Mouse (Mus musculus): Measurements from ENCODE around the gene Grik3.

The Grik3 gene

DNA sequence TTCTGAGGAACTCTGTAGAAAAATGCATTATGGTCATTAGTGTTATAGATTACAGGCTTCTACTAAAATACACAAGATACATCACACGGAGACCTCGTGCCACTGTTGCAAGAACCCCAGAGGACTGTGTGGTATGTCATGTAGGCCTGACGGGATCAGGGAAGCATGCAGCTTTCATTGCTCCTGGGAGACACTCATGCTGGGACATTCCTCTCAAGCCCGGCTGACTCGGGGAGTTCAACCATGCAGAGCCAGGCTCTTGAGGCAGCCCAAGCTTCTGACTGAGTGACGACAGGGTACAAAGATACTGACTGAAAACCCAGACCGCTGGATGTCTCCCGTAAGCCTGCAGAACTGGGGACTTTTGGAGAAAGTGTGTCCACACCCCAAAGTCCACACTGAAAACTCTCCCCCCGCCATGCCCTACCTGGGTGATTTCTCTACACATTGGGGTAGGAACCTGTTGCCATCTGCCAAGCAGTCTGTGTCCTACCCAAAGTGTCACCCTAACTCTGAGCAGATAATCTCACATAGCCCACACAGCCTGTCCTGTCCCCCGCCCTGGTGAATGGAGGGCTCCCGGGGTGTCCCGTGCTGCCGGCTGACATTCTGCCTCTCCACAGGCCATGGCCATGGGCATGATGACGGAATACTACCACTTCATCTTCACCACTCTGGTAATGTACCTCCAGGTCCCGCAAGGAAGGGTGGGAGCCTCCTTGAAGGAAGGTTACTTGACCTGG lies 150.6 kb downstream of the Grik3 start:
- WGBS: 91% methylated on average over 15 of the region's 15 CpGs

DNA sequence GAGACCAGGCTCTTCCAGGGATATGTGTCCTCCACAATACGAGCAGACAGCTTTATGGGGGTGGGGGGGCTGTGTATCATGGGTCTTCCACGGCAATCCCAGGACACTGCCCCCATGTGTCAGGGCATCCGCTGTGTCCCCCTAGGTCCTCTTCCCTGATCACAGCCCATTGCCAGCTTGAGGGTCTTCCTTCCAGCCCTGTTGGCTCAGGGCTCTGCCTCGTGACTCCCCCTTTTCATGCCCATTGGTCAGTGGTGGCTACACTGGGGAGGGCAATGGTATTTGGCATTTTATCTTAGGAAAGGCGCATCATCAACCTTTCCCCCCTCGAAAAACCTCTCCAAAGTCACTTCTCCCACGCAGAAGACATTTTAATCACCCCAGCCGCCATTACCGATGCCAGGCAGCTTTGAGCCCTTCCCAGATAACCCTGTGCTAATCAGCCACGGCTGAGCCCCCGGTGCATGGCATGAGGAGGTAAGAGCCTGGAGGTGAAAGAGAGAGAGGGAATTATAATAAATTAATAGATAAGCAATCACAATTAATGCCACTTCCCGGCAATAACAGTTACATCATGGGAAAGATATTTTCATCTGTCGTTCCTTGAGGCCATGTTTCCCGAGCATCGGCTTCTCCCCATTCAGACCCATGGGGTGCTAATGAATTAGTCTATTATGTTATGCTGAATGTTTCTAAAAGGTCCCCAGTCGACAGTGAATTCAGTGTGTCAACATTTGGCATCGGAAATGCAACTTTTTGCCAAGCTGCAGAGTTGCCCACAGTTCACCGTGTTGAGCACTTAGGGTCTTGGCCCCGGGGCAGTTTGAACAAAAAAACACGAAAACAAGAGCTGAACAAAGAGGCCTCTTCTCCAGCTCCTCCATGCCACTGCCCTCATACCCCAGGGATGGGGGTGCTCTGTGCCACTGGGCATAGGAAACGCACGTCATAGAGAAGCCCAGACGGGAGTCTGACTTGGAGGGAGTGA lies 154.4 kb downstream of the Grik3 start:
- WGBS: 46% methylated on average over 23 of the region's 23 CpGs

- WGBS: 62% methylated on average over 24 of the region's 24 CpGs
These were observed 161.3 kb downstream of the Grik3 start for GRCm38 (mm10) chr4:125651676-125652246.

GRCm38 (mm10) chr4:125656031-125656430 lies 165.5 kb downstream of the Grik3 start:
- 95% methylated on average over 19 of the region's 19 CpGs for WGBS

DNA sequence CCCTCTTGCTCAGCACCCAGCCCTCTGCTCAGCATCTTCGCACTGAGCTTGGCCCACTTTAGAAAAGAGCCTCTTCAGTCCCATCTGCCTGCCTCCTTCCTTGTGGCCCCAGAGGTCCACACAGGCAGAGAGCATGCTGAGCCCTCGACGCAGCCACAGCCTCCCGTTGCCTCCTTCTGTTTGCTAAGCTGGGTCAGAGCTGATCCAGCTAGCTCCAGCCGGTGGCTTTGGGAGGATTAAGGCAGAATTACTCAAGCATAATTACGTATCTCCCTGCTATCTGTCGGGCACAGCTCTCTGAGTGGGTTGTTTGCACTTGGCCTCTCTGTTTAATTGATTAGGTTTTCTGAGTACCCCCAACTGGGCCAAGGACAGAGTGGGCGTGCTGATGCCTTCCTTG lies 167.9 kb downstream of the Grik3 start:
- WGBS: 55% methylated on average over 8 of the region's 8 CpGs

DNA sequence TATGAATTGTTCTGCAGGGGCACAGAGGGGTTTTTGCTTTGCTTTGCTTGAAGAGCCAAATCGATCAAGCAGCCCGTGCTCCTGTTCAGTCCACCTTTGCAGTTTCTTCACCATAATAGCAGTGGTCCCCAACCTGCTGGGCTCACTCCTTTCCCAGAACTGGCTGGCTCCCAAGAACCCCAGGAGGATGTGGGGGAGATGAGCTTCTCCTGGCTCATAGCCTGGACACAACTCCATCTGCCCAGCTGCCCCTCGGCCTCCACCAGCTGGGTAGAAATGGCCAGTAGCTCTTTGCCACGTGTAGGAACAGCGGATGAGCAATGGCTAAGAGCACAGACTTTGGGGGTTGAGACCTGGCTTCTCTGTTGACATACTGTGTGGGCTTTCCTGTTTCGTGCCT lies 171.5 kb downstream of the Grik3 start:
- WGBS: 64% methylated on average over 6 of the region's 6 CpGs

DNA sequence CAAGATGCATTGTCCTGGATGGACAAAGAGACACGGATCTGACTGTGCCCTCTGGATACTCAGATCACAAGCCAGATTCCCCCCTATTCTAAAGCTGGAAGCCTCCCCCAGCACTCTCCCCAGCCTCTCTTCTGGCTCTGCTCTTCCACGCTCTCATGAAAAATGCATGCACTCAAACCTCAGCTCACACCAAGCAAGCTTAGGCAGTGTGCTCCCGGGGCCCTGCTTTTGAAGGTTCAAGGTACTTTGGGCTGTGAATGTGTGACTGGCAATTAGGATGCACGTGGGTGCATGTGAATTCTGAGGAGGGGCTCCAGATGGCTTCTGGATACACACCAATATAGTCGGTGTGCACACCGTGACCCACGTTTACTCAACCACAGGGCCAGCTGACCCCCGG lies 172.8 kb downstream of the Grik3 start:
- WGBS: 60% methylated on average over 8 of the region's 8 CpGs

DNA sequence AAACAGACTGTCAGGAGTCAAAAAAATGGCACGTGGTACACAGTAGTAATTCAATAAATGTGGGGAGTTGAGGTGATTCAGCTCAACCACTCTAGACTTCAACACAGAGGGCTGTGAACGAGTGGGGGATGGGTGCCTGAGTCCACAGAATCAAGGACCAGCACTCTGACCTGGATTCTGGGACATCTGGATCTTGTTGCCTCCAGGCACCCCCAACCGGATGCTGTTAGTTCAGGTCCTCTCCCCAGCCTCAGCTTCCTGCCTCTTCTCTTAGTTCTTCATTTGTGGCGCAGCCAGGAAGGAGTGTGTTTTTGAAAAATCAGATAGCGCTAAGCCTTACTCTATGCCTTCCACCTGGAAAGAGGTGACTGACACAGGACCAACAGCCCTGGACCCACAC lies 175.5 kb downstream of the Grik3 start:
- 77% methylated on average over 5 of the region's 5 CpGs for WGBS

GRCm38 (mm10) chr4:125682007-125682406 lies 191.5 kb downstream of the Grik3 start:
- 46% methylated on average over 13 of the region's 13 CpGs for WGBS

DNA sequence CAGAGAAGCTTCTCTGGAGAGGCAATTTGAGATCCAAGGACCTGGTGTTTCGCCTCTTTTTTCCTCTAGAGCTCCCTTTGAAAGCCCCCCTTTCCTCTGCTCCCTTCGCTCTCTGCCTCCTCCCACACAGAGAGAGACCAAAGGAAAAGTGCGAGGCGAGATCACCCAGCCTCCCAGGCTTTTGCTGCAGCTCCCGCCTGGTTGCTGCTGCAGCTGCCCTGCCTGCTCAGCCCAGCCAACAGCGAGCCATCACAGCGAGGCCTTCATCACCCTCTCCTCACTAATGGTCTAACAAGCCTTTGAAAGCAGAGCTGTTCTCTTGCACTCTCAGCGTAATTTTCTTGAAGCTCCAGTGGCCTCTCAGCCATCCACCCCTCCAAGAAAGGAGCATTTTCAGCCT lies 196.6 kb downstream of the Grik3 start:
- 43% methylated on average over 8 of the region's 8 CpGs for WGBS

GRCm38 (mm10) chr4:125695431-125695830 lies 204.9 kb downstream of the Grik3 start:
- WGBS: 56% methylated on average over 6 of the region's 6 CpGs

GRCm38 (mm10) chr4:125696182-125696939 lies 205.9 kb downstream of the Grik3 start:
- WGBS: 39% methylated on average over 18 of the region's 18 CpGs

DNA sequence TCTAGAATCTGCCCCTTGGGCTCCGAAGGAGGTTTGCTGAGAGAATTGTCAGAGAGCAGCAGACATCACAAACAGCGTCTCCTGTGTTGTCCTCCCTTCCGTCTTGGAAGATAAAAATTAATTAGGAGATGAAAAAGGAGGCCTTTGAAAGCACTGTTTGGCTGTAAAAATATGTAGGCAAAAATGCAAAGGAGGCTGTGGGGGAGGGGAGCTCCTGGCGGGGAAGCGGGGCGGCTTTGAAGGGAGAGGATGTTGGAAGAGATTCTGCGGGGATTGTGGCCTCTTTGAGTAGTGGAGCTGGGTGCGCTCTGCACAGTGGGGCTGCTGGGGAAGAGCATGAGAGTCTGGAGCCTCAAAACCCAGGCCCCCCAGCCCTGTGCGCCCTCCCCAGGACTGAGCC lies 207.1 kb downstream of the Grik3 start:
- WGBS: 36% methylated on average over 9 of the region's 9 CpGs

GRCm38 (mm10) chr4:125699056-125699455 lies 208.6 kb downstream of the Grik3 start:
- 70% methylated on average over 7 of the region's 7 CpGs for WGBS

GRCm38 (mm10) chr4:125700331-125700730 lies 209.8 kb downstream of the Grik3 start:
- 40% methylated on average over 8 of the region's 8 CpGs for WGBS

DNA sequence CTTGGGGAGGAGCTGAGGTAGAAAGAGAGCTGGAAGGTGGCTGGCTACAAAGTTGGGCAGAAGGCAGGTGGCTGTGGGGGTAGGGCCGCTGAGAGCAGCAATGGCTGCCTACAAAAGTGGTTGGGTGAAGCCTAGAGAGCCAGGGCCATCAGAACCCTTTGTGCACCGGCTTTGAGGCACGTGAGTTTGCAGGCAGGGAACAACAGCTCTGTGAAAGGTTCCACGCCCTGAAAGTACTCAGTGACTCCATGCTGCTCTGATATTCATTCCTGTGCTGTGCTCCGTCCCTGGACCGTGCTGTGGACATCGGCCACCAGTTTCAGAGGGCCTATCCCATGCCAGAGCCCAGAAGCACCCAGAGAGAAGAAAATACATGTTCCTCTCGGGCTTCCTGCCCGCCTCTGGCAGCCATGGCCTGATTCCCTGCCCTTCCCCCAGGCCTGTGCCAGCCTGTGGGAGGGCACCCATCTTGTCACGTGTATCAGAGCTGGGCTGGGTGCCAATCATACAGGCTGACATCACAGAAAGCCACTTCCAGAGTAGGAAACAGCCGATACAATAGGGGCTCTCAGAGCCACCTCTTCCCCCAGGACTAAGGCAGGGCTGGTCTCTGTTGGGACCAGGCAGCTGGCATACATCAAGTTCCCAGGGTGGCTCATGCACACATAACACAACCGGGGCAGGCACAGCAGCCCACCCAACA lies 212.3 kb downstream of the Grik3 start:
- 22% methylated on average over 12 of the region's 12 CpGs for WGBS

DNA sequence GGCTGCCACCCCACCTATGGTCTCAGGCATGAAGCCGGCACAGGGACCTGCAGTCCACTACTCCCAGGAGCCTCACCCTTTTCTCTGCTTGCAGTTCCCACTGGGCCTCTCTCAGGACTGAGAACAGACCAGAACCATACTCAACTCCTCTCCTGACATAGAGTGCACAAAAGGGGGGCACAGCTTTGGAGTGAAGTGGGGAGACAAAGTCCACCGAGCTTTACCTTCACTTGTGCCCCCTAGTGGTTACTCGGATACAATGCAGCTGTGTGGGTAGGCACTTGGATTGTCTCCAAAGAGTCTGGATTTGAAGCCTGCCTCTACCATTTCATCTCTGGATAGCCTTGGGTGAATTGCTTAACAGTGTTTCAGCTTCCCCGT lies 212.8 kb downstream of the Grik3 start:
- WGBS: 23% methylated on average over 4 of the region's 4 CpGs

- 61% methylated on average over 8 of the region's 8 CpGs for WGBS
These were observed 215.2 kb downstream of the Grik3 start for GRCm38 (mm10) chr4:125705746-125706145.

- 80% methylated on average over 10 of the region's 10 CpGs for WGBS
These were observed 219.2 kb downstream of the Grik3 start for GRCm38 (mm10) chr4:125709716-125710115.

- WGBS: 56% methylated on average over 6 of the region's 6 CpGs
These were observed 227.4 kb downstream of the Grik3 start for GRCm38 (mm10) chr4:125717881-125718280.
